Mouse (Mus musculus) cortical plate, adult 2 months (tissue): ENCODE results near the gene Gm9945.

Experiments used
- CTCF ChIP-seq: fragments of 200-500 bp; IDR thresholded peaks from 2 replicates; pipeline ENCODE4 v1.5.1; 2011; ENCODE audit warnings: mild to moderate bottlenecking, control low read depth, low read length; ENCODE audit not compliant: insufficient read depth; ENCODE audit errors: extremely low read depth
- POLR2A ChIP-seq: fragments of 200-500 bp; IDR thresholded peaks from 2 replicates; pipeline ENCODE4 v1.6.1; 2011; ENCODE audit warnings: mild to moderate bottlenecking, low read length, control low read depth; ENCODE audit not compliant: insufficient read depth; ENCODE audit errors: extremely low read depth

GRCm38 (mm10) chr11:53485719-53486118 is 5.8 kb downstream of the Gm9945 start:
- no peak for TF ChIP-seq POLR2A
- peak; percentile 37 for TF ChIP-seq CTCF
